9 mouse cellular contexts compared by ENCODE assay signal in the genomic region with DNA sequence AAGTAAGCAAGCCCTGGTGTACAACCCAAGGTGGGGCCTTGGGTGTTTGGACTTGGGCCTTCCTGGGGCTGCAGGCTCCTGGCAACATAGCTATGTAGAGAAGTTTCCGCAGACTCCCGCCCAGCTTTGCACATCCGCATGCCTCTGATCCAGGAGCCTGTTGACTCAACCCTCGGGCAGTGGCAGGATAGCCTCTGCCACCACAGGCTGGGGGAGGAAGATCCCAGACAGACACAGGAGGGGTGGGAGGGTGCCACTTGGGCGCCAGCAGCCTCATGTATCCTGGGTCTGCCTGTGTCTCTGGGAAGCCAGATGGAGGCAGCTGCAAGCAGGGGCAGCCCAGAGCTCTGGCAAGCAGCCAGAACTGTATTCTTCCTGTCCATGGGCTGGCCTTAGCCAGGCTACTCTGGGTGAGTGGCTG. TPM values are rescaled to one million over a fixed set of nuclear protein-coding genes. Genes with fewer than 3 reads are reported as not detected.
DNase-seq lines count a peak whose midpoint lies in the region; ATAC-seq lines count a peak whose summit lies in the region.
"Had no signal": no experiment of that assay in that cellular context is flagged by ENCODE, and none has a peak within 500 bp of the region (broad histone marks: within the 10 kb centered on the region; RNA-seq: fewer than 3 reads in every experiment).

No protein-coding gene starts in this region.

- 0 out of 2 replicates have a peak, but pooled peaks have one; percentile 10 for ATAC-seq in intestine, embryonic 14.5 days (replicated peaks; ENCODE audit: low FRiP score, low TSS enrichment, low read depth)
- 0 out of 2 replicates have a peak, but pooled peaks have one; percentile 10 for ATAC-seq in lung, embryonic 16.5 days (ENCODE audit: low read depth)

- no peaks in the 10 kb centered on the region for H3K27me3 ChIP-seq in intestine, embryonic 14.5 days (replicated peaks; ENCODE audit: control insufficient read depth, insufficient read depth, low read length)
- H3K27me3 ChIP-seq in lung, embryonic 16.5 days (ENCODE audit: control insufficient read depth, insufficient read depth, low read depth, low read length) = no peaks in the 10 kb centered on the region

- peak overlapping the region; percentile 25; the same call in 1 of the 2 replicates for H3K4me2 ChIP-seq in intestine, embryonic 14.5 days (ENCODE audit: low read length)
- peak overlapping the region; percentile 39 for H3K4me2 ChIP-seq in lung, embryonic 16.5 days (ENCODE audit: low read depth, low read length)
- H3K4me2 ChIP-seq: liver, embryonic 15.5 days had no signal

- H3K9ac ChIP-seq in intestine, embryonic 14.5 days (ENCODE audit: low read length) = peak overlapping the region; percentile 7; the same call in 1 of the 2 replicates
- H3K9ac ChIP-seq in lung, embryonic 16.5 days (ENCODE audit: low read length) = peak overlapping the region; percentile 12
- H3K9ac ChIP-seq: liver, embryonic 15.5 days had no signal

- peaks cover 23% of the 10 kb centered on the region for H3K36me3 ChIP-seq in intestine, embryonic 14.5 days (ENCODE audit: control insufficient read depth, insufficient read depth, low read length)
- H3K36me3 ChIP-seq in lung, embryonic 16.5 days (ENCODE audit: control insufficient read depth, insufficient read depth, low read length) = peaks cover 17% of the 10 kb centered on the region

- peak; percentile 73 to 75 for DNase-seq in cerebellum, postnatal 10 days
- no peak for DNase-seq in cerebellum, adult 8-10 months
- DNase-seq in urinary bladder, adult 18-20 months (ENCODE audit: low spot score in 2 of 2) = peak; percentile 57 to 68
- no peak for DNase-seq in urinary bladder, postnatal 10 days (ENCODE audit: low spot score)
- DNase-seq in intestine, embryonic 14.5 days (ENCODE audit: low spot score) = peak; percentile 82
- no peak for DNase-seq in thymus, adult 18-20 months
- DNase-seq in cerebellum, adult 11-12 months = no peak

- H3K4me1 ChIP-seq in intestine, embryonic 14.5 days (replicated peaks; ENCODE audit: control insufficient read depth, insufficient read depth, low read length) = peaks cover 55% of the 10 kb centered on the region
- H3K4me1 ChIP-seq in lung, embryonic 16.5 days (replicated peaks; ENCODE audit: control insufficient read depth, insufficient read depth, low read length) = peaks cover 66% of the 10 kb centered on the region

- no peak overlapping the region for H3K4me3 ChIP-seq in intestine, embryonic 14.5 days (ENCODE audit: low read depth, low read length)
- H3K4me3 ChIP-seq in lung, embryonic 16.5 days (ENCODE audit: low read length) = no peak overlapping the region
- H3K4me3 ChIP-seq: liver, embryonic 15.5 days had no signal

- no peaks in the 10 kb centered on the region for H3K9me3 ChIP-seq in intestine, embryonic 14.5 days (ENCODE audit: control insufficient read depth, low read length)
- H3K9me3 ChIP-seq in lung, embryonic 16.5 days (ENCODE audit: control insufficient read depth, low read length) = no peaks in the 10 kb centered on the region
- H3K9me3 ChIP-seq: liver, embryonic 15.5 days had no signal

- peak overlapping the region; percentile 76 for H3K27ac ChIP-seq in intestine, embryonic 14.5 days (ENCODE audit: low read depth)
- H3K27ac ChIP-seq in lung, embryonic 16.5 days (ENCODE audit: low read length) = peak overlapping the region; percentile 84
- H3K27ac ChIP-seq: liver, embryonic 15.5 days had no signal

- WGBS in intestine, embryonic 14.5 days = 8% methylated on average over 5 of the region's 5 CpGs
- 22% methylated on average over 5 of the region's 5 CpGs for WGBS in lung, embryonic 16.5 days

RNA-seq across cellular contexts. Expression of a gene that starts 3.6 kb away (rescaled TPM):
- 15.9 and 17.3 TPM in 2 replicates for polyA plus RNA-seq in intestine, embryonic 14.5 days (2014; fragmentation: Nextera tagmentation; extraction: Ambion mirVana)
- polyA plus RNA-seq in lung, embryonic 16.5 days (2015; fragmentation: Nextera tagmentation; extraction: Ambion mirVana) = 14.8 and 16.8 TPM in 2 replicates

RNA-seq across cellular contexts. Expression of a gene that starts 38.8 kb away (rescaled TPM):
- polyA plus RNA-seq in intestine, embryonic 14.5 days (2014; fragmentation: Nextera tagmentation; extraction: Ambion mirVana) = 0.12 and 0.15 TPM in 2 replicates
- 0.18 TPM in 1 of 2 replicates, not detected in the other for polyA plus RNA-seq in lung, embryonic 16.5 days (2015; fragmentation: Nextera tagmentation; extraction: Ambion mirVana)
- polyA plus RNA-seq: liver, embryonic 15.5 days had no signal

RNA-seq across cellular contexts. Expression of a gene that starts 39.1 kb away (rescaled TPM):
- 4.7 and 4.9 TPM in 2 replicates for polyA plus RNA-seq in intestine, embryonic 14.5 days (2014; fragmentation: Nextera tagmentation; extraction: Ambion mirVana)
- 3.3 and 4.3 TPM in 2 replicates for polyA plus RNA-seq in lung, embryonic 16.5 days (2015; fragmentation: Nextera tagmentation; extraction: Ambion mirVana)

Comparison
In these comparisons a context has a peak if more than half of its experiments do, and no peak if none do; other contexts are left out.
1. DNase-seq: peak in cerebellum, postnatal 10 days (2 of 2), urinary bladder, adult 18-20 months (2 of 2) and intestine, embryonic 14.5 days (single experiment); none in cerebellum, adult 8-10 months (single experiment), urinary bladder, postnatal 10 days (single experiment), thymus, adult 18-20 months (0 of 2) and cerebellum, adult 11-12 months (single experiment).